Mouse (Mus musculus) heart, postnatal 0 days (tissue): ENCODE measurements around the gene Adora1. TPM values are rescaled to one million over a fixed set of nuclear protein-coding genes. Genes with fewer than 3 reads are reported as not detected.

Source experiments
- ATAC-seq: fragments of 200-750 bp; cut with Nextera tagmentation; 2 replicates; pipeline ENCODE4 v1.8.0; 2017; ENCODE audit warnings: low read depth, moderate number of reproducible peaks, moderate library complexity; ENCODE audit not compliant: insufficient read depth
- DNase-seq: peaks from one replicate; pipeline ENCODE4 v3.0.0-alpha.2; 2016; ENCODE audit warnings: low spot score
- H3K27ac ChIP-seq: fragments of 300-500 bp; sonication (generic); 2 replicates; pipeline ENCODE4 v1.5.1; 2014; ENCODE audit warnings: low read depth, mild to moderate bottlenecking
- H3K27me3 ChIP-seq: fragments of 300-500 bp; sonication (generic); 2 replicates; pipeline ENCODE4 v1.6.1; 2014; ENCODE audit warnings: low read length, mixed read lengths; ENCODE audit not compliant: control insufficient read depth, insufficient read depth
- H3K36me3 ChIP-seq: fragments of 300-500 bp; sonication (generic); replicated peaks from 2 replicates; pipeline ENCODE4 v1.6.1; 2014; ENCODE audit warnings: low read length, mixed read lengths; ENCODE audit not compliant: control insufficient read depth, insufficient read depth
- H3K4me1 ChIP-seq: fragments of 300-500 bp; sonication (generic); 2 replicates; pipeline ENCODE4 v1.6.1; 2014; ENCODE audit warnings: antibody characterized with exemption; ENCODE audit not compliant: control insufficient read depth, insufficient read depth
- H3K4me2 ChIP-seq: fragments of 300-500 bp; sonication (generic); 2 replicates; pipeline ENCODE4 v1.6.1; 2014; ENCODE audit warnings: low read depth, mild to moderate bottlenecking, low read length, moderate library complexity
- H3K4me3 ChIP-seq: fragments of 300-500 bp; sonication (generic); 2 replicates; pipeline ENCODE4 v1.5.1; 2014; ENCODE audit warnings: low read depth, low read length
- H3K9ac ChIP-seq: fragments of 300-500 bp; sonication (generic); replicated peaks from 2 replicates; pipeline ENCODE4 v1.6.1; 2014; ENCODE audit warnings: low read depth, low read length, mixed read lengths
- H3K9me3 ChIP-seq: fragments of 300-500 bp; sonication (generic); replicated peaks from 2 replicates; pipeline ENCODE4 v1.6.1; 2016; ENCODE audit warnings: low read length; ENCODE audit not compliant: control insufficient read depth
- CTCF ChIP-seq: IDR thresholded peaks from 2 replicates; pipeline ENCODE4 v1.5.1; 2016; ENCODE audit warnings: antibody characterized with exemption, control low read depth, low read depth
- EP300 ChIP-seq: IDR thresholded peaks from 2 replicates; pipeline ENCODE4 v1.6.1; 2016; ENCODE audit warnings: antibody characterized with exemption, low read depth
- WGBS: fragments of 180-500 bp; shearing (Covaris S2); extraction: QIAGEN DNeasy Blood & Tissue Kit; methylation state at CpG from one replicate; pipeline ENCODE4 v1.1.7; 2014; 5-methylcytosine and 5-hydroxymethylcytosine counted together
- polyA plus RNA-seq: library from polyadenylated mRNA; unstranded; fragments of >200 nt; fragmentation: Nextera tagmentation; extraction: Ambion mirVana; gene quantifications from 2 replicates; pipeline ENCODE4 v1.2.1, GENCODE M21; 2015
- total RNA-seq: library from RNA; depleted of rRNA; stranded (reverse); fragments of >200 nt; gene quantifications from 2 replicates; pipeline ENCODE4 v1.2.3, GENCODE M21; 2014; ENCODE audit warnings: low replicate concordance; rRNA removed

Adora1 gene
- total and polyA plus RNA-seq, 2 experiments from 2014 or later, result 12.9 to 29.2 TPM

DNA sequence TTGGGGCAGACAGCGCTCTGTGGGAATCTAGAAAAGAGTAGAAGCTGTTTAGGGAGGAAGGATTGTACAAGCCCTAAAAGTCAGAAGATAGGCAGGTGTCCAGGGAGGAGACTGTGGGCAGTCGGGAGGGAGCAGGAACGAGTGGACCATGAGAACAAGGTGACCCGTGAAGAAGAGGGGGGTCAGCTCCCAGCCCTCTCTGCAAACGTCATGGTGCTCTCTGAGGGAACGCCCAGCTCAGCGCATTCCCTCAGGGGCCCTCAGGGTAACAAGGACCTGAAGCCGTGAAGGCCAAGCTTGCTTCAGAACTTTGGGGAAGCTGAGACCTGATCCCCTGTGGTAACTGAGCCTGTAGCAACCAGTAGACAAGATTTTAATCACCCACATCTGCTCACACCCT, 85.2 kb downstream of the Adora1 start:
- Histone ChIP-seq H3K27me3 (no peaks in the 10 kb centered on the region), H3K36me3 (no peaks in the 10 kb centered on the region), H3K4me3 (no peak overlapping the region), H3K9ac (no peak overlapping the region), H3K27ac (no peak overlapping the region), H3K9me3 (no peaks in the 10 kb centered on the region; the same call in 1 of the 2 replicates), H3K4me2 (no peak overlapping the region), H3K4me1 (no peaks in the 10 kb centered on the region)
- no peak for ATAC-seq
- DNase-seq, result no peak
- no peak for TF ChIP-seq CTCF
- TF ChIP-seq EP300, result no peak
- WGBS, result 39% methylated on average over 8 of the region's 8 CpGs

Other genes starting within 250 kb of the Adora1 start
- gene Fmod, start 198.2 kb downstream of the Adora1 start, total RNA-seq, result 11.2 and 12.5 TPM in 2 replicates
- gene Fmod, start 198.2 kb downstream of the Adora1 start, polyA plus RNA-seq, result 7.7 and 8.9 TPM in 2 replicates
- gene Btg2, start 156.3 kb downstream of the Adora1 start, total RNA-seq, result 46.8 and 52.9 TPM in 2 replicates
- gene Btg2, start 156.3 kb downstream of the Adora1 start, polyA plus RNA-seq, result 27.4 and 33.7 TPM in 2 replicates
- 0.76 and 1.5 TPM in 2 replicates for gene Chit1, start 124.2 kb downstream of the Adora1 start, total RNA-seq
- 0.19 and 0.30 TPM in 2 replicates for gene Chit1, start 124.2 kb downstream of the Adora1 start, polyA plus RNA-seq
- 0.69 TPM in 1 of 2 replicates, not detected in the other for gene Chil1, start 53.3 kb downstream of the Adora1 start, total RNA-seq
- 0.59 and 0.95 TPM in 2 replicates for gene Chil1, start 53.3 kb downstream of the Adora1 start, polyA plus RNA-seq
- gene Mybph, start 42.0 kb downstream of the Adora1 start, total RNA-seq, result not detected in 2 replicates
- 0.12 TPM in 2 replicates for gene Mybph, start 42.0 kb downstream of the Adora1 start, polyA plus RNA-seq
- gene Myog, start 54.6 kb upstream of the Adora1 start, total RNA-seq, result not detected in 2 replicates
- gene Myog, start 54.6 kb upstream of the Adora1 start, polyA plus RNA-seq, result 0.25 and 0.31 TPM in 2 replicates
- gene Ppfia4, start 97.5 kb upstream of the Adora1 start, total RNA-seq, result 5.2 and 12.3 TPM in 2 replicates
- gene Ppfia4, start 97.5 kb upstream of the Adora1 start, polyA plus RNA-seq, result 6.2 and 6.4 TPM in 2 replicates
- gene Tmem183a, start 126.5 kb upstream of the Adora1 start, total RNA-seq, result 51.8 and 59.8 TPM in 2 replicates
- 30.1 and 31.1 TPM in 2 replicates for gene Tmem183a, start 126.5 kb upstream of the Adora1 start, polyA plus RNA-seq
- gene 4933406M09Rik, start 150.5 kb upstream of the Adora1 start, total RNA-seq, result not detected in 2 replicates
- gene 4933406M09Rik, start 150.5 kb upstream of the Adora1 start, polyA plus RNA-seq, result not detected in 2 replicates
- 34.4 and 40.0 TPM in 2 replicates for gene Cyb5r1, start 170.1 kb upstream of the Adora1 start, total RNA-seq
- gene Cyb5r1, start 170.1 kb upstream of the Adora1 start, polyA plus RNA-seq, result 32.9 and 33.9 TPM in 2 replicates
- gene Adipor1, start 179.9 kb upstream of the Adora1 start, total RNA-seq, result 210 and 238 TPM in 2 replicates
- gene Adipor1, start 179.9 kb upstream of the Adora1 start, polyA plus RNA-seq, result 123 and 124 TPM in 2 replicates
- gene Klhl12, start 220.1 kb upstream of the Adora1 start, total RNA-seq, result 15.9 and 17.5 TPM in 2 replicates
- gene Klhl12, start 220.1 kb upstream of the Adora1 start, polyA plus RNA-seq, result 13.6 and 13.9 TPM in 2 replicates